In the genomic region with DNA sequence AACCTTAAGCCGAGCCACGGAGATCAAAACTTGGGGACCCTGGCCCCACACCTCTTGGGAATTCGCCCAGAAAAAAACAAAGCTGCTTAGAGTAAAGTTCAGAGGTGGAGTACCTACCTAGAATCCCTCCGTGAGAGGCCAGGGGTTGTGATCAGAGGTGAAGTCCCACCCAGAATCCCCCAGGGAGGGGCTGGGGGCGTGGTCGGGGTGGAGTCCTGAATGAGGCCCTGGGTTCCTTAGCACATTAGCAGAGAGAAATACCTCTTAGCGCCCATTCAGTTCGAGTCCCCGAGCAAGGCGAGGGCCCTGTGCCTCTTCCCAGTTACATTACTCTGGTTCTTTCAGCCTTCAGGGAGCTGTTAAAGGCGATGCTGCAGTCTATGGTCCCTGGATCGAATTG, we compare ENCODE assay signal across 10 mouse cellular contexts. TPM values are rescaled to one million over a fixed set of nuclear protein-coding genes. Genes with fewer than 3 reads are reported as not detected.
A peak's percentile ranks its signal among the peaks of the same experiment; 100 is the strongest.
DNase-seq lines count a peak whose midpoint lies in the region; ATAC-seq lines count a peak whose summit lies in the region.
"Had no signal": no experiment of that assay in that cellular context is flagged by ENCODE, and none has a peak within 500 bp of the region (broad histone marks: within the 10 kb centered on the region; RNA-seq: fewer than 3 reads in every experiment).

No protein-coding gene starts in this region.

- peaks cover 6% of the 10 kb centered on the region; the same call in 1 of the 2 replicates for H3K36me3 ChIP-seq in heart, embryonic 11.5 days (ENCODE audit: control insufficient read depth, insufficient read depth, low read length)
- H3K36me3 ChIP-seq in neural tube, embryonic 15.5 days, result peaks cover 11% of the 10 kb centered on the region; the same call in 1 of the 2 replicates
- H3K36me3 ChIP-seq in intestine, embryonic 16.5 days (ENCODE audit: control insufficient read depth, insufficient read depth, low read length), result peaks cover 12% of the 10 kb centered on the region

- 12% methylated on average over 12 of the region's 12 CpGs for whole genome bisulfite sequencing in heart, embryonic 11.5 days (ENCODE audit: insufficient replicate concordance)
- WGBS in neural tube, embryonic 15.5 days, result 9% methylated on average over 12 of the region's 12 CpGs
- WGBS in intestine, embryonic 16.5 days, result 8% methylated on average over 12 of the region's 12 CpGs

- H3K4me1 ChIP-seq in heart, embryonic 11.5 days (ENCODE audit: control insufficient read depth, insufficient read depth, low read length), result peaks cover 20% of the 10 kb centered on the region
- H3K4me1 ChIP-seq in neural tube, embryonic 15.5 days, result peaks cover 26% of the 10 kb centered on the region
- peaks cover 25% of the 10 kb centered on the region for H3K4me1 ChIP-seq in intestine, embryonic 16.5 days (ENCODE audit: control insufficient read depth, insufficient read depth, low read length)
- H3K4me1 ChIP-seq: midbrain, embryonic 15.5 days had no signal

- H3K9ac ChIP-seq in heart, embryonic 11.5 days (ENCODE audit: low read depth, low read length), result 0 out of 2 replicates have a peak overlapping the region, but pooled peaks have one; percentile 59
- H3K9ac ChIP-seq in neural tube, embryonic 15.5 days (replicated peaks), result no peak overlapping the region
- H3K9ac ChIP-seq in intestine, embryonic 16.5 days (ENCODE audit: low read depth, low read length), result peak overlapping the region; percentile 29; the same call in 1 of the 2 replicates
- H3K9ac ChIP-seq: midbrain, embryonic 15.5 days had no signal

- no peak overlapping the region for H3K27ac ChIP-seq in heart, embryonic 11.5 days (ENCODE audit: low read depth, low read length)
- no peak overlapping the region for H3K27ac ChIP-seq in neural tube, embryonic 15.5 days (replicated peaks)
- H3K27ac ChIP-seq in intestine, embryonic 16.5 days (ENCODE audit: low read length), result peak overlapping the region; percentile 46; the same call in 1 of the 2 replicates
- H3K27ac ChIP-seq: midbrain, embryonic 15.5 days had no signal

- peaks cover 4% of the 10 kb centered on the region; the same call in 1 of the 2 replicates for H3K27me3 ChIP-seq in heart, embryonic 11.5 days (ENCODE audit: control insufficient read depth, insufficient read depth, low read length)
- no peaks in the 10 kb centered on the region for H3K27me3 ChIP-seq in neural tube, embryonic 15.5 days (replicated peaks)
- no peaks in the 10 kb centered on the region for H3K27me3 ChIP-seq in intestine, embryonic 16.5 days (replicated peaks; ENCODE audit: control insufficient read depth, insufficient read depth, low read length)
- H3K27me3 ChIP-seq: midbrain, embryonic 15.5 days had no signal

- DNase-seq in heart, adult 9 months (ENCODE audit: low spot score in 2 of 2), result no peak
- peak; percentile 41 for DNase-seq in neural tube, embryonic 10.5 days (ENCODE audit: extremely low spot score, low spot score)
- DNase-seq in yolk sac, embryonic 10.5 days (ENCODE audit: low spot score), result peak; percentile 54
- no peak for DNase-seq in cerebellum, adult 9-11 months
- no peak for DNase-seq in layer of hippocampus, adult 9-11 months

- peak overlapping the region; percentile 12; the same call in 1 of the 2 replicates for H3K4me3 ChIP-seq in heart, embryonic 11.5 days (ENCODE audit: low read depth, low read length)
- H3K4me3 ChIP-seq in neural tube, embryonic 15.5 days (replicated peaks), result no peak overlapping the region
- H3K4me3 ChIP-seq in intestine, embryonic 16.5 days (ENCODE audit: low read length), result no peak overlapping the region
- H3K4me3 ChIP-seq: midbrain, embryonic 15.5 days had no signal

- H3K4me2 ChIP-seq in heart, embryonic 11.5 days, result peak overlapping the region; percentile 50
- H3K4me2 ChIP-seq in neural tube, embryonic 15.5 days, result no peak overlapping the region
- H3K4me2 ChIP-seq in intestine, embryonic 16.5 days (ENCODE audit: low read depth, low read length), result peak overlapping the region; percentile 39
- H3K4me2 ChIP-seq: midbrain, embryonic 15.5 days had no signal

- ATAC-seq in heart, embryonic 11.5 days (replicated peaks; ENCODE audit: insufficient number of reproducible peaks, low FRiP score, low TSS enrichment), result no peak
- ATAC-seq in neural tube, embryonic 15.5 days (ENCODE audit: low FRiP score), result no peak
- peak; percentile 76 for ATAC-seq in intestine, embryonic 16.5 days

- H3K9me3 ChIP-seq in heart, embryonic 11.5 days (replicated peaks; ENCODE audit: control insufficient read depth, low read length), result no peaks in the 10 kb centered on the region
- H3K9me3 ChIP-seq in neural tube, embryonic 15.5 days (replicated peaks), result no peaks in the 10 kb centered on the region
- H3K9me3 ChIP-seq in intestine, embryonic 16.5 days (ENCODE audit: control insufficient read depth, low read length), result no peaks in the 10 kb centered on the region
- H3K9me3 ChIP-seq: G1E; midbrain, embryonic 15.5 days had no signal

RNA-seq across cellular contexts. Expression of gene Vmac, which starts 9.8 kb away (rescaled TPM):
- polyA plus RNA-seq in heart, embryonic 11.5 days (2014; fragmentation: Nextera tagmentation; extraction: Ambion mirVana), result 11.9 and 13.4 TPM in 2 replicates
- 13.8 and 18.1 TPM in 2 replicates for polyA plus RNA-seq in neural tube, embryonic 15.5 days (2015; fragmentation: Nextera tagmentation; extraction: Ambion mirVana)
- 15.7 and 16.6 TPM in 2 replicates for polyA plus RNA-seq in intestine, embryonic 16.5 days (2015; fragmentation: Nextera tagmentation; extraction: Ambion mirVana)

RNA-seq across cellular contexts. Expression of gene Ndufa11, which starts 10.1 kb away (rescaled TPM):
- polyA plus RNA-seq in heart, embryonic 11.5 days (2014; fragmentation: Nextera tagmentation; extraction: Ambion mirVana), result 651 and 677 TPM in 2 replicates
- polyA plus RNA-seq in neural tube, embryonic 15.5 days (2015; fragmentation: Nextera tagmentation; extraction: Ambion mirVana), result 639 and 709 TPM in 2 replicates
- 527 and 530 TPM in 2 replicates for polyA plus RNA-seq in intestine, embryonic 16.5 days (2015; fragmentation: Nextera tagmentation; extraction: Ambion mirVana)

RNA-seq across cellular contexts. Expression of gene Nrtn, which starts 29.7 kb away (rescaled TPM):
- 4.6 and 5.2 TPM in 2 replicates for polyA plus RNA-seq in heart, embryonic 11.5 days (2014; fragmentation: Nextera tagmentation; extraction: Ambion mirVana)
- 2.7 and 5.3 TPM in 2 replicates for polyA plus RNA-seq in neural tube, embryonic 15.5 days (2015; fragmentation: Nextera tagmentation; extraction: Ambion mirVana)
- 7.0 and 7.9 TPM in 2 replicates for polyA plus RNA-seq in intestine, embryonic 16.5 days (2015; fragmentation: Nextera tagmentation; extraction: Ambion mirVana)
- polyA plus RNA-seq: G1E had no signal

RNA-seq across cellular contexts. Expression of gene Dus3l, which starts 36.9 kb away (rescaled TPM):
- 28.4 and 32.1 TPM in 2 replicates for polyA plus RNA-seq in heart, embryonic 11.5 days (2014; fragmentation: Nextera tagmentation; extraction: Ambion mirVana)
- 86.4 and 97.6 TPM in 2 replicates for polyA plus RNA-seq in neural tube, embryonic 15.5 days (2015; fragmentation: Nextera tagmentation; extraction: Ambion mirVana)
- polyA plus RNA-seq in intestine, embryonic 16.5 days (2015; fragmentation: Nextera tagmentation; extraction: Ambion mirVana), result 37.6 and 40.0 TPM in 2 replicates

RNA-seq across cellular contexts. Expression of gene Prr22, which starts 42.4 kb away (rescaled TPM):
- polyA plus RNA-seq in heart, embryonic 11.5 days (2014; fragmentation: Nextera tagmentation; extraction: Ambion mirVana), result 0.97 and 1.0 TPM in 2 replicates
- 0.87 and 0.93 TPM in 2 replicates for polyA plus RNA-seq in neural tube, embryonic 15.5 days (2015; fragmentation: Nextera tagmentation; extraction: Ambion mirVana)
- polyA plus RNA-seq in intestine, embryonic 16.5 days (2015; fragmentation: Nextera tagmentation; extraction: Ambion mirVana), result 0.84 and 1.6 TPM in 2 replicates

Comparison
In these comparisons a context has a peak if more than half of its experiments do, and no peak if none do; other contexts are left out.
1. DNase-seq: peak in neural tube, embryonic 10.5 days (single experiment) and yolk sac, embryonic 10.5 days (single experiment); none in heart, adult 9 months (0 of 2), cerebellum, adult 9-11 months (single experiment) and layer of hippocampus, adult 9-11 months (single experiment).